Mouse (Mus musculus): ENCODE results near the gene Ces2g. TPM values are rescaled to one million over a fixed set of nuclear protein-coding genes. Genes with fewer than 3 reads are reported as not detected.

The Ces2g gene
- 1.5 and 2.6 TPM in 2 replicates for polyA plus RNA-seq (2012; ENCODE audit: insufficient read depth, insufficient read length, missing spikeins)

DNA sequence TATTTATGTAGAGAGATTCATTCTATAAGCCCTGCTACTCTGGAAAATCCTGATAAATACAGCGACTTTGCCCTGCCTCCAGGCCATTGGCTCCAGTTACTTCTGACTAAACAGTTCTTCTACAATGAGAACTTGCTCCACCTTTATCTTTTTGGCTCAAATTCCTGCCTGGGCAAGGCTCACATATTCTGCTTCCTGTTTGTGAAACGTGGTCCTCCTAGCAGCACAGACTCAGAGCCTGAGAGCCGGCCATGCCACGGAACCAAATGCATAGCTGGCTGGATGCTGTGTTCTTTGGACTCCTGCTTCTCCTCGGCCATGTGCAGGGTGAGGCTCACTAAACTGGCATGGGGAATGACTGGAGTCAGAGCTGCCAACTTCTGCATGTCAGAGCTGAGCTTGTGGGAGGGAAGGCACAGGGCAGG, at the start of gene Ces2g:
Gene Ces2g, plus strand, starts transcription at position 182 of the 425 bp plus-strand sequence.
- Histone ChIP-seq H3K27ac (replicated peaks; ENCODE audit: low read depth, low read length) (no peak within 1 kb of the TSS), H3K4me3 (ENCODE audit: insufficient read depth, low read depth, low read length) (no peak within 1 kb of the TSS), H3K4me1 (ENCODE audit: control insufficient read depth, insufficient read depth, insufficient read length, low read length) (no peaks in the 10 kb centered on the region)

DNA sequence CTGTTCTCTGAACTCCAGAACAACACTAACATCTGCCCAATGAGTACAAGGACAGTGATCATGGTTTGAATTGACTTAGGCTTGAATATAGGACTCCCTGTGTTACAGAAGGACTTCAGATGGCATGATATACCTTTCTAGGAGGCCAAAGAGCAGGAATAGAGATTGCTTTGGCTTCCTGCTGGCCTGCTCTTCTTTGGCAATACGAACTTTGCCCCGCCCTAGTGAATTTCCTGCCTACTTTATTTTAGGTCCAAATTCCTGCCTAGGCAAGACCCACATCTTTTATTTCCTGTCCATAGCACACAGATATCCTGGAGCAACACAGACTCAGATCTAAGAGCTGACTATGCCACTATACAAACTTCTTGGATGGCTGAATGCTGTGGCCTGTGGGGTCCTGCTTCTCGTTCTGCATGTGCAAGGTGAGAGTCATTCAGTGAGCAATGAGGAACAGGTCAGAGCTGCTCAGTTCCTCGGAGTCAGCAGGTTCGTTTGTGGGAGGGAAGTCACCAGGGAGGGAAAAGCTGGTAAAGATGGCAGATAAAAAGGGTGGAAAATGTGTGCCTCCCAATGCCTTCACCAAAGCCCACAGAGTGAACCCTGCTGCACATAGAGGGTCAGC, 35.4 kb upstream of the Ces2g start, which contains the start of gene Ces2e:
Gene Ces2e, plus strand, starts transcription at position 289 of the 625 bp plus-strand sequence.
- Histone ChIP-seq H3K27ac (replicated peaks; ENCODE audit: low read depth, low read length) (no peak within 1 kb of the TSS), H3K4me3 (ENCODE audit: insufficient read depth, low read depth, low read length) (no peak within 1 kb of the TSS), H3K4me1 (ENCODE audit: control insufficient read depth, insufficient read depth, insufficient read length, low read length) (peaks cover 3% of the 10 kb centered on the region; the same call in 1 of the 2 replicates)

DNA sequence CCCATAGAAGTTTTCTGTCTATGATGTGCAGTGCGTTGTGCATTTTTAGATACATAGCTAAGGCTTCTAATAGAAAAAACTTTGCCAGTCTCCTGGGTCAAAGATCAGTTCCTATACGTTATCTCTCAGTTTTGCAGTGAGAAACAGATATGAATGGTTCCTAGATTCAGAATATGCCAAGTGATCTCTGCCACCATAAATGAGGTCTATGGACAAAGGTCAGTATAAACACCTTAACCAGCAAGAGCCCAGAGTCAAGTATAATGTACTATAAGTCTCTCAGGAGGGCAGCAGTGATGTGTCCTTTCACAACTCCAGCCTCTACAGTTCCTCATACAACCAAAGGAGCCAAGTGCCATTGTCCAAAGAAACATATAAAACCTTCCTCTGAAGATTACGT, 34.2 kb upstream of the Ces2g start:
- H3K4me3 ChIP-seq (ENCODE audit: insufficient read depth, low read depth, low read length) = no peak overlapping the region
- H3K27ac ChIP-seq (replicated peaks; ENCODE audit: low read depth, low read length) = no peak overlapping the region
- H3K4me1 ChIP-seq (ENCODE audit: control insufficient read depth, insufficient read depth, insufficient read length, low read length) = peaks cover 3% of the 10 kb centered on the region; the same call in 1 of the 2 replicates

DNA sequence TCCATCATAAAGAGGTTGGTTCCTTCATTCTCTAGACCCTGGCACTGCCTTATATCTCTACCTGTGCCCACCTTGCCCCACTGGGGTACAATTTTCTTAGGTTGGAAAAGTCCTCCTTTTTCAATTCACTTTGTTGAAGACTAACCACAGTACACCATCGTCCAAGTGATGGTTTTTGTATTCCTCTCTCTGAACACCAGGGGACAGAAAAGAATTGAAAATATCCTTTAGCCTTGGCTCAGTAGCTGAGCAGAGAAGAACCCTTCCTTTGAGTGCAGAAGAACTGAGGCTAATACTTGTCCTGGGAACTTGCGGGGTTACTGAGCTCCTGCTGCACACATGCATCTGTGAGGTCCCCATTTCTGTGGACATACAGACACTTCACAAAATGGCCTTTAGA, 16.9 kb upstream of the Ces2g start:
- Histone ChIP-seq H3K4me1 (ENCODE audit: control insufficient read depth, insufficient read depth, insufficient read length, low read length) (no peaks in the 10 kb centered on the region), H3K27ac (replicated peaks; ENCODE audit: low read depth, low read length) (no peak overlapping the region), H3K4me3 (ENCODE audit: insufficient read depth, low read depth, low read length) (no peak overlapping the region)

DNA sequence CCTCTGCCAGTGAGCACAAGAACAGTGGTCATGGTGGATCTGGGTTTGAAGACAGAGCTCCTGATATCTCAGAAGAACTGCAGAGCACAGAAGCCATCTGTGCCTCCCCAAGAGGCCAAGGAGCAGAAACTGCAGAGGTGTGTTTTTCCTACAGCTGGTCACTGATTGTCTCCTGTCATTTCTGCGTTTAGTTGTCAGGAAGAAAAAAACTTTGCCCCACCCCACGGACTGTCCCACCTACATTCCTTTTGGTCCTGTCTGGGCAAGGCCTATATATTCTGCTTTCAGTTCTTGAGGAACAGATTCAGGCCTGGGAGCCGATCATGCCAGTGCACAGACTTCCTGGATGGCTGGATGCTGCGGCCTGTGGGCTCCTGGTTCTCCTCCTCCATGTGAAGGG, 14.5 kb upstream of the Ces2g start, which contains the start of gene Ces2f:
Gene Ces2f, plus strand, starts transcription at position 301 of the 400 bp plus-strand sequence.
- Histone ChIP-seq H3K27ac (replicated peaks; ENCODE audit: low read depth, low read length) (no peak within 1 kb of the TSS), H3K4me1 (ENCODE audit: control insufficient read depth, insufficient read depth, insufficient read length, low read length) (no peaks in the 10 kb centered on the region), H3K4me3 (ENCODE audit: insufficient read depth, low read depth, low read length) (no peak within 1 kb of the TSS)

DNA sequence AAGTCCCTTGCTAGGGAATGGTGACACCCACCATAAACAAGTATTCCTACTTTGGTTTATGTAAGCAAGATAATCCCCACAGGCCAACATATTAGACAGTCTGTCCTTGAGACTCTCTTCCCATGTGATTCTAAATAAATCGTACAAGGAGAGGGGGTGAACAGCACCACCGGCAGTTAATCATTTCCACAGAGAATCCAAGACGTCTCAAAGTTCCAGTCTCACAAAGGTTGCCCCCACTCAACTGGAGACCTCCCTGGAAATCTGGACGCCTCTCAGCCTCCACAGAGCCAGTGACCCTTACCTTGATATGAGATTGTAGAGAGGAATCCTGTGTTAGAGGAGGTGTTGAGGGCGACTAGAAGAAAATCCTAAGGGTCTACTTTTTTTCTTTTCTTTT, 12.5 kb upstream of the Ces2g start:
- no peak overlapping the region for H3K27ac ChIP-seq (replicated peaks; ENCODE audit: low read depth, low read length)
- H3K4me3 ChIP-seq (ENCODE audit: insufficient read depth, low read depth, low read length) = no peak overlapping the region
- H3K4me1 ChIP-seq (ENCODE audit: control insufficient read depth, insufficient read depth, insufficient read length, low read length) = no peaks in the 10 kb centered on the region

DNA sequence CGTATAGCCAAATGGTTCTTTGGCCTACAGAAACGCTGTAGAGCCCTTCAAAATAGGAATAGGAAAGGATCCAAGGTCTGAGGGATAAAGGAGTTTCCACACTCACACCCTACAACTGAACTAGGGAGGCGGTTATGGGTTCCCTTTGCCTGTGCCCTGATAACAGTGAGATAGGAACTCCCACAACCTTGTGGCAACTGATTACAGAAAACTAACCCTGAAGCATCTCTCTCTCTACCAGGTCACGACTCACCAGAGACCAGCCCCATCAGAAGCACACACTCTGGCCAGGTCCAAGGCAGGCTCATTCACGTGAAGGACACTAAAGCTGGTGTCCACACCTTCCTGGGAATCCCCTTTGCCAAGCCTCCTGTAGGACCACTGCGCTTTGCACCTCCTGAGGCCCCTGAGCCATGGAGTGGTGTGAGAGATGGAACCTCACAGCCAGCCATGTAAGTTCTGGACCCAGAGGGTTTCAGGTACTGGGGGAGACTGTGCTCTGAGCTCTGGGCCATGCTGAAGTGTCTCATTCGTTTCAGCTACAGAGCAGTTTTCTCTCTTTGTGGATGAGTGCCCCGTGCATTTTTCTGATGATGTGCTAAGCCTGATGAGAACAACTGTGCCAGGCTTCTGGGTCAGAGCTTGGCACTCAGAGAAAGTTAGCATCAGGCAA, 847 bp downstream of the Ces2g start:
- H3K27ac ChIP-seq (replicated peaks; ENCODE audit: low read depth, low read length) = no peak overlapping the region
- H3K4me3 ChIP-seq (ENCODE audit: insufficient read depth, low read depth, low read length) = no peak overlapping the region
- no peaks in the 10 kb centered on the region for H3K4me1 ChIP-seq (ENCODE audit: control insufficient read depth, insufficient read depth, insufficient read length, low read length)

DNA sequence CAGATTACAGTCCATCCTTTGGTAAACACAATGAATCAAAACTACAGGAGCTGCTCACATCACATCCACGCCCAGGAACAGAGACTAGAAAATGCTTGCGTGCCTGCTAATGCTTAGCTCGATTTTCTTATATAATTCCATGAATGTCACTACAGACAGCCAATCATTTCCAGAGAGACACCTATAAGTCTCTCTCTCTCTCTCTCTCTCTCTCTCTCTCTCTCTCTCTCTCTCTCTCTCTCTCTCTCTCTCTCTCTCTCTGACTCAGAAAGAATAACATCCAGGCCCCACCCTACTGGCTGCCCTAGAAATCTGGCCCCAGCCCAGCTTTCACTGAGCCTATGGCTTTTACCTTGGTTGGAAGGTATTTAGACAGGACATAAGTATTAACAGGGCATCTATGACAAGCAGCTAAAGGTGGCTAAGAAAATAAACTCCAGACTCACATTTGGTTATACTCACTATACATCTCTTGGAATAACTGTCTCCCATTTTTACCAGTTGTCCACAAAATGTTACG, 1.9 kb downstream of the Ces2g start:
- Histone ChIP-seq H3K4me3 (ENCODE audit: insufficient read depth, low read depth, low read length) (no peak overlapping the region), H3K4me1 (ENCODE audit: control insufficient read depth, insufficient read depth, insufficient read length, low read length) (no peaks in the 10 kb centered on the region), H3K27ac (replicated peaks; ENCODE audit: low read depth, low read length) (no peak overlapping the region)

DNA sequence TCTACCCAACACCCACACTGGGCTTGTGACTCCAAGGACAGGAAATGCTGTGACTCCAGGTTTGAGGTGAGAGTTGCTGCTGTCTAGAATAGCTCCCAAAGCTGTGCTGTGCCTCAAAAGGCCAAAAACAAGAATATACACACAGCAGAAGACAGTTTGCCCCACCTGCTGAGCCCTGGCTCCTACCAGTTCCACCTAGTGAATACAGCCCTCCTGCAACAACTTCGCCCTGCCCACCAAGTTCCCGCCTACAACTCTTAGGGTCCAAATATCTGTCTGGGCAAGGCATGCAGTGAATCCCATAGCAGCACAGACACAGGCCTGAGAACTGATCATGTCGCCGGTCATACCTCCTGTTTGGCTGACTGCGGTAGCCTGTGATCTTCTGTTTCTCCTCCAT, 22.6 kb downstream of the Ces2g start:
- no peaks in the 10 kb centered on the region for H3K4me1 ChIP-seq (ENCODE audit: control insufficient read depth, insufficient read depth, insufficient read length, low read length)
- no peak overlapping the region for H3K27ac ChIP-seq (replicated peaks; ENCODE audit: low read depth, low read length)
- no peak overlapping the region for H3K4me3 ChIP-seq (ENCODE audit: insufficient read depth, low read depth, low read length)

DNA sequence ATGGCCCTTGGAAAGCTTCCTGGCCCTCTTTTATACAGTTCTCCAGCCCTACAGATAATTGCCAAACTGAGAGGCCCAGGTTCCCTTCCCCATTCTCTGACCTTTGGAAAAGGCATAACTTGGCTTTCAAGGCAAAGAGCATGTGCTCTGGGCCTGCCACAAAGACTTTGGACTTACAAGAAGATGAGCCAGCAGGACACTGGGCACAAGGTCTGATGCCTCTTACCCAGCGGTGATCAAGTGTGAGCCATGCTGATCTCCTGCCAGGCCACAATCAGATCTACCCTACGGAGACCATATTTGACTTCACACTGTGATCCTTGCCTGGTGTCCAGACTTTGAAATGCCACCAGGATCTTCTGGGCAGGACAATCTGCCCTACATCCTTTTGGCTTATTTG, 23.4 kb downstream of the Ces2g start:
- no peak overlapping the region for H3K27ac ChIP-seq (replicated peaks; ENCODE audit: low read depth, low read length)
- no peak overlapping the region for H3K4me3 ChIP-seq (ENCODE audit: insufficient read depth, low read depth, low read length)
- H3K4me1 ChIP-seq (ENCODE audit: control insufficient read depth, insufficient read depth, insufficient read length, low read length) = no peaks in the 10 kb centered on the region

DNA sequence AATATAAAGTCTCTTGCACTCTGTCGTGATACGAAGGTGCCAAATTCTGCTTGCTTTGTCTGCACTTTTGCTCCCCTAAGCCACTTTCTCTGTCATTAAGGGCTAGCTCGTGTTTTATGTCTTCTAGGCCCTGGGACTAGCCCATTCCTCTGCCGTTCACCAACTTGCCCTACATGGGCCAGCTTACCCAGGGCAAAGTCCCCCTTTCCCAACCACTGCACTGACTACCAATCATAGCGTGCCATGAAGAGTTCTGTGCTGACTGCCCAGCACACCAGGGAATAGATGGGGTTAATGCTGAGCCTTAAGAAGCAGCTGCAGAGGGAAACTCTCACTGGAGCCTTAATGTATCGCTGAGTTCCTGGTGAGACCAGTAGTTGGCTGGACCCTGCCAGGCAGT, 36.7 kb downstream of the Ces2g start:
- no peaks in the 10 kb centered on the region for H3K4me1 ChIP-seq (ENCODE audit: control insufficient read depth, insufficient read depth, insufficient read length, low read length)
- no peak overlapping the region for H3K4me3 ChIP-seq (ENCODE audit: insufficient read depth, low read depth, low read length)
- H3K27ac ChIP-seq (replicated peaks; ENCODE audit: low read depth, low read length) = no peak overlapping the region

DNA sequence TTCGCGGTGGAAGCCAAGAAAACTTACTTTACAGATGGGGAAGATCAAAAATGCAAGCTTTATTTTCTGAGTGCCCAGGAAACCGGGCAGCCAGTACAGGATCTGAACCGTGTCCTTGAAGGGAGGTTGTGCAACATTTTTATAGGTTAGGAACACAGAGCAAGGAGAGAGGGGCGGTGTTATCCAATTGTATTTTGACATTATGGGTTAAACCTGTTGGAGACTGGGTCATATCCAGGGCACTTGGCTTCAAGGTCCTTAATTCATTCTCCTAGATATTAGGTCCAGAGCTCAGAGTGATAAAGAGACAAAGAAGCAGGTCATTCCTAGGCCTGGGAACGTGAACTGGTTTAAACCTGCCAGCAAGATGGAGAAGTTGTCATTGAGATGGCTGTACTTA, 37.7 kb downstream of the Ces2g start:
- Histone ChIP-seq H3K4me3 (ENCODE audit: insufficient read depth, low read depth, low read length) (no peak overlapping the region), H3K27ac (replicated peaks; ENCODE audit: low read depth, low read length) (no peak overlapping the region), H3K4me1 (ENCODE audit: control insufficient read depth, insufficient read depth, insufficient read length, low read length) (no peaks in the 10 kb centered on the region)

DNA sequence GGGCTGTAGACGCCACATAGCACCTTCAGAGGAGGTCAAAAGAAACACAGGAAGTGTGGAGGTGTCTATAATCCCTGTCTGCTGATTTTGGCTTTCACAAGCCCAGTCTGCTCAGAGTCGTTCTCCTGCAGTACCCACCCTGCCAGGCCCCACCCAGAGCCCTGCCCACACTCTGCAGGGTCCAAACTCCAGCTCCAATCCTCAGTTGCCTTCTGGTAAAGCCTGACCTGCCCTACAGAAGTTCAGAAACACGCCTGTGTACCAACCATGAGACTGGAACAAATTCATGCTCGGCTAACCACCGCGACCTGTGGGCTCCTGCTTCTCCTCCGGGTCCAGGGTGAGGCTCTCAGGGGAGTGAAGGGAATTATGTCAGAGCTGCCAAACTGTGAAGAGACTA, 39.1 kb downstream of the Ces2g start, which contains the start of gene Ces2h:
Gene Ces2h, plus strand, starts transcription at position 268 of the 400 bp plus-strand sequence.
- no peaks in the 10 kb centered on the region for H3K4me1 ChIP-seq (ENCODE audit: control insufficient read depth, insufficient read depth, insufficient read length, low read length)
- no peak within 1 kb of the TSS for H3K27ac ChIP-seq (replicated peaks; ENCODE audit: low read depth, low read length)
- H3K4me3 ChIP-seq (ENCODE audit: insufficient read depth, low read depth, low read length) = no peak within 1 kb of the TSS

DNA sequence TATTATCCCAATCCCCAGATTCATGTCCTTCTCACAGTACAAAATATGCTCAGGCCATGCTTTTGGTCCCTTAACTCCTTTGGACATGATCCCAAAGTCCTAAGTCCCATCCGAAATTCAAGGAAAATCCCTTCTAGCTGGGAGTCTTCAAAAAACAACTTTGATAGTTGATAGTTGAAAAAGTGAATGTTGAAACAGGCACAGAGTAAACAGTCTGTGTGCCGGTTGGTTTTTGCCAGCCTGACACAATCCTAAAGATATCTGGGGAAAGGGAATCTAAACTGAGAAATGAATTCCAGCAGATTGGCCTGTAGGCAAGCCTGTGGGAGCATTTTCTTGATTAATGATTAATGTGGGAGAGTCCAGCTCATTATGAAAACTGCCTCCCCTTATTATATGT, 48.5 kb downstream of the Ces2g start:
- no peaks in the 10 kb centered on the region for H3K4me1 ChIP-seq (ENCODE audit: control insufficient read depth, insufficient read depth, insufficient read length, low read length)
- no peak overlapping the region for H3K4me3 ChIP-seq (ENCODE audit: insufficient read depth, low read depth, low read length)
- no peak overlapping the region for H3K27ac ChIP-seq (replicated peaks; ENCODE audit: low read depth, low read length)

DNA sequence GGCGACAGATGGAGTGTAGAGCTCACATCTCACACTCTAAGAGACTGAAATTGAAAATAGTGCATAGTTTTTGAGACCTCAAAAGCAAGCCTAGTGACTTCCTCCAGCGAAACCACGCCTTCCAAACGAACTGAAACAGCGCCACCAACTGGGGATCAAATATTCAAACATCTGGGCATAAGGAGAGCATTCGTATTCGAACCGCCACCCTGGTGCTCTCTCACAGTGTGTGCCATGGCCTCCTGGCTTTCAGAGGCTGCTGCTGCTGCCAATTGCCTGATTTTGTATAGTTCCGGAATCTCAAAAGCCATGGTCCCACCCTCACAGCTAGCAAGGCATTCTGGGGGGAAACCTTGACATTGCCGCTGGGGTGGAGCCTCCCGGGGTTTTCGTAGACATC, 49.6 kb downstream of the Ces2g start:
- H3K4me1 ChIP-seq (ENCODE audit: control insufficient read depth, insufficient read depth, insufficient read length, low read length) = no peaks in the 10 kb centered on the region
- H3K4me3 ChIP-seq (ENCODE audit: insufficient read depth, low read depth, low read length) = no peak overlapping the region
- no peak overlapping the region for H3K27ac ChIP-seq (replicated peaks; ENCODE audit: low read depth, low read length)

DNA sequence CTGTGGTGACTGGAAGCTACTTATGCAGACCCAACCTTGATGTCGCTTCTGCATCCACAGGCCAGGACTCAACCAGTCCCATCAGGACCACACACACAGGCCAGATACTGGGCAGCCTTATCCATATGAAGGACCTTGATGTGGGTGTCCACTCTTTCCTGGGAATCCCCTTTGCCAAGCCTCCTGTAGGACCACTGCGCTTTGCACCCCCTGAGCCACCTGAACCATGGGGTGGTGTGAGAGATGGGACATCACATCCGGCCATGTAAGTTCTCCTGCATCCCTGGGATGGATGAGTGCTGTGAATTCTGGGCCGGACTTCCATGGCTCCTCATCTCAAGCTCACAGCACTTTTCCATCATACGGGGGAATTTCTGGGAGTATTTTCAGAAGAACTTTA, 52.9 kb downstream of the Ces2g start:
- Histone ChIP-seq H3K27ac (replicated peaks; ENCODE audit: low read depth, low read length) (no peak overlapping the region), H3K4me1 (ENCODE audit: control insufficient read depth, insufficient read depth, insufficient read length, low read length) (no peaks in the 10 kb centered on the region), H3K4me3 (ENCODE audit: insufficient read depth, low read depth, low read length) (no peak overlapping the region)

All from brown adipose tissue, adult 24 weeks (tissue).